Mouse (Mus musculus) limb, embryonic 14.5 days (tissue): ENCODE data around the gene Phf14. TPM values are rescaled to one million over a fixed set of nuclear protein-coding genes. Genes with fewer than 3 reads are reported as not detected.

Experiments used
- ATAC-seq: fragments of 200-750 bp; cut with Nextera tagmentation; 2 replicates; pipeline ENCODE4 v1.8.0; 2017; ENCODE audit warnings: low read depth, moderate number of reproducible peaks, moderate TSS enrichment; ENCODE audit not compliant: low FRiP score
- DNase-seq: peaks from one replicate; pipeline ENCODE4 v3.0.0-alpha.2; 2015; ENCODE audit warnings: low spot score
- H3K27ac ChIP-seq: fragments of 300-500 bp; sonication (generic); replicated peaks from 2 replicates; pipeline ENCODE4 v1.5.1; 2014; ENCODE audit warnings: low read depth, mild to moderate bottlenecking, low read length, moderate library complexity, mixed read lengths
- H3K27me3 ChIP-seq: fragments of 300-500 bp; sonication (generic); 2 replicates; pipeline ENCODE4 v1.6.1; 2014; ENCODE audit warnings: low read length, mixed read lengths; ENCODE audit not compliant: control insufficient read depth, insufficient read depth
- H3K36me3 ChIP-seq: fragments of 300-500 bp; sonication (generic); 2 replicates; pipeline ENCODE4 v1.6.1; 2014; ENCODE audit warnings: mild to moderate bottlenecking, low read length, moderate library complexity, mixed read lengths; ENCODE audit not compliant: control insufficient read depth, insufficient read depth
- H3K4me1 ChIP-seq: fragments of 300-500 bp; sonication (generic); 2 replicates; pipeline ENCODE4 v1.6.1; 2014; ENCODE audit warnings: antibody characterized with exemption, low read length, mixed read lengths; ENCODE audit not compliant: control insufficient read depth, insufficient read depth
- H3K4me2 ChIP-seq: fragments of 300-500 bp; sonication (generic); replicated peaks from 2 replicates; pipeline ENCODE4 v1.6.1; 2014; ENCODE audit warnings: low read depth, mild to moderate bottlenecking, low read length, moderate library complexity; ENCODE audit not compliant: severe bottlenecking
- H3K4me3 ChIP-seq: fragments of 300-500 bp; sonication (generic); replicated peaks from 2 replicates; pipeline ENCODE4 v1.5.1; 2014; ENCODE audit warnings: low read length
- H3K9ac ChIP-seq: fragments of 300-500 bp; sonication (generic); 2 replicates; pipeline ENCODE4 v1.6.1; 2014; ENCODE audit warnings: mild to moderate bottlenecking, low read depth, low read length, moderate library complexity; ENCODE audit not compliant: severe bottlenecking
- H3K9me3 ChIP-seq: fragments of 300-500 bp; sonication (generic); 2 replicates; pipeline ENCODE4 v1.6.1; 2016; ENCODE audit warnings: low read length; ENCODE audit not compliant: control insufficient read depth
- POLR2A ChIP-seq: fragments of 200-500 bp; IDR thresholded peaks from 2 replicates; pipeline ENCODE4 v1.8.0; 2012; ENCODE audit warnings: inconsistent platforms, mild to moderate bottlenecking, moderate library complexity, borderline replicate concordance; ENCODE audit not compliant: insufficient read depth, insufficient read length; ENCODE audit errors: extremely low read depth
- WGBS: fragments of 180-500 bp; shearing (Covaris S2); extraction: QIAGEN DNeasy Blood & Tissue Kit; methylation state at CpG from one replicate; pipeline ENCODE4 v1.1.7; 2014; 5-methylcytosine and 5-hydroxymethylcytosine counted together
- polyA plus RNA-seq, 2 experiments: library from polyadenylated mRNA; depleted of rRNA in 1 of 2; stranded (reverse) in 1 of 2; unstranded in 1 of 2; fragments of >200 nt; fragmentation: Nextera tagmentation in 1 of 2; extraction: Ambion mirVana in 1 of 2; gene quantifications; 2 replicates each; pipeline versions ENCODE4 v1.2.1 to v1.2.3; 2012 to 2014

The Phf14 gene
- polyA plus RNA-seq, 2 experiments, result 43.1 to 101 TPM

- no peak overlapping the region for H3K9ac ChIP-seq
- no peaks in the 10 kb centered on the region for H3K27me3 ChIP-seq
- DNase-seq (no peak), ATAC-seq (no peak)
- H3K27ac ChIP-seq, result no peak overlapping the region
- no peak for TF ChIP-seq POLR2A
- no peaks in the 10 kb centered on the region for H3K4me1 ChIP-seq
- no peaks in the 10 kb centered on the region for H3K9me3 ChIP-seq
- H3K4me2 ChIP-seq, result no peak overlapping the region
- H3K36me3 ChIP-seq, result peaks cover 10% of the 10 kb centered on the region; the same call in 1 of the 2 replicates
- 82% methylated on average over 8 of the region's 8 CpGs for WGBS
- no peak overlapping the region for H3K4me3 ChIP-seq
Measured at GRCm38 (mm10) chr6:12077880-12078618, 170.4 kb downstream of the Phf14 start.

GRCm38 (mm10) chr6:12079260-12079659 lies 171.7 kb downstream of the Phf14 start:
- Histone ChIP-seq H3K4me3 (no peak overlapping the region), H3K27me3 (no peaks in the 10 kb centered on the region), H3K9me3 (no peaks in the 10 kb centered on the region), H3K4me1 (no peaks in the 10 kb centered on the region), H3K9ac (no peak overlapping the region), H3K36me3 (peaks cover 15% of the 10 kb centered on the region), H3K27ac (no peak overlapping the region), H3K4me2 (no peak overlapping the region)
- TF ChIP-seq POLR2A, result no peak
- DNase-seq (no peak), ATAC-seq (no peak)
- WGBS, result 93% methylated on average over 4 of the region's 4 CpGs

GRCm38 (mm10) chr6:12080423-12080822 lies 172.8 kb downstream of the Phf14 start:
- ATAC-seq, result no peak
- 63% methylated on average over 5 of the region's 5 CpGs for WGBS

GRCm38 (mm10) chr6:12081722-12082121 lies 174.1 kb downstream of the Phf14 start:
- WGBS, result 78% methylated on average over 2 of the region's 2 CpGs
- no peak overlapping the region for H3K4me2 ChIP-seq

More at GRCm38 (mm10) chr6:12080423-12080822, 172.8 kb downstream of the Phf14 start:
- TF ChIP-seq POLR2A, result no peak
- Histone ChIP-seq H3K4me3 (no peak overlapping the region), H3K4me1 (no peaks in the 10 kb centered on the region), H3K27me3 (no peaks in the 10 kb centered on the region), H3K27ac (no peak overlapping the region), H3K36me3 (peaks cover 15% of the 10 kb centered on the region), H3K4me2 (no peak overlapping the region), H3K9me3 (no peaks in the 10 kb centered on the region), H3K9ac (no peak overlapping the region)
- DNase-seq, result no peak

GRCm38 (mm10) chr6:12082125-12082524 lies 174.5 kb downstream of the Phf14 start:
- Histone ChIP-seq H3K4me3 (no peak overlapping the region), H3K4me1 (no peaks in the 10 kb centered on the region), H3K27me3 (no peaks in the 10 kb centered on the region), H3K27ac (no peak overlapping the region), H3K36me3 (peaks cover 15% of the 10 kb centered on the region), H3K9me3 (no peaks in the 10 kb centered on the region), H3K9ac (no peak overlapping the region), H3K4me2 (no peak overlapping the region)
- 76% methylated on average over 2 of the region's 2 CpGs for WGBS
- no peak for ATAC-seq
- TF ChIP-seq POLR2A, result no peak
- DNase-seq, result no peak

More at GRCm38 (mm10) chr6:12081722-12082121, 174.1 kb downstream of the Phf14 start:
- Histone ChIP-seq H3K4me1 (no peaks in the 10 kb centered on the region), H3K36me3 (peaks cover 15% of the 10 kb centered on the region), H3K27me3 (no peaks in the 10 kb centered on the region), H3K9me3 (no peaks in the 10 kb centered on the region), H3K27ac (no peak overlapping the region), H3K4me3 (no peak overlapping the region), H3K9ac (no peak overlapping the region)
- no peak for DNase-seq
- ATAC-seq, result no peak
- TF ChIP-seq POLR2A, result no peak
